Mouse (Mus musculus) limb, embryonic 14.5 days (tissue): Measurements from ENCODE around the gene Krt73. TPM values are rescaled to one million over a fixed set of nuclear protein-coding genes. Genes with fewer than 3 reads are reported as not detected.

Experiments
- ATAC-seq: fragments of 200-750 bp; cut with Nextera tagmentation; 2 replicates; pipeline ENCODE4 v1.8.0; 2017; ENCODE audit warnings: low read depth, moderate number of reproducible peaks, moderate TSS enrichment; ENCODE audit not compliant: low FRiP score
- DNase-seq: peaks from one replicate; pipeline ENCODE4 v3.0.0-alpha.2; 2015; ENCODE audit warnings: low spot score
- H3K27ac ChIP-seq: fragments of 300-500 bp; sonication (generic); replicated peaks from 2 replicates; pipeline ENCODE4 v1.5.1; 2014; ENCODE audit warnings: low read depth, mild to moderate bottlenecking, low read length, moderate library complexity, mixed read lengths
- H3K27me3 ChIP-seq: fragments of 300-500 bp; sonication (generic); 2 replicates; pipeline ENCODE4 v1.6.1; 2014; ENCODE audit warnings: low read length, mixed read lengths; ENCODE audit not compliant: control insufficient read depth, insufficient read depth
- H3K36me3 ChIP-seq: fragments of 300-500 bp; sonication (generic); 2 replicates; pipeline ENCODE4 v1.6.1; 2014; ENCODE audit warnings: mild to moderate bottlenecking, low read length, moderate library complexity, mixed read lengths; ENCODE audit not compliant: control insufficient read depth, insufficient read depth
- H3K4me1 ChIP-seq: fragments of 300-500 bp; sonication (generic); 2 replicates; pipeline ENCODE4 v1.6.1; 2014; ENCODE audit warnings: antibody characterized with exemption, low read length, mixed read lengths; ENCODE audit not compliant: control insufficient read depth, insufficient read depth
- H3K4me2 ChIP-seq: fragments of 300-500 bp; sonication (generic); replicated peaks from 2 replicates; pipeline ENCODE4 v1.6.1; 2014; ENCODE audit warnings: low read depth, mild to moderate bottlenecking, low read length, moderate library complexity; ENCODE audit not compliant: severe bottlenecking
- H3K4me3 ChIP-seq: fragments of 300-500 bp; sonication (generic); replicated peaks from 2 replicates; pipeline ENCODE4 v1.5.1; 2014; ENCODE audit warnings: low read length
- H3K9ac ChIP-seq: fragments of 300-500 bp; sonication (generic); 2 replicates; pipeline ENCODE4 v1.6.1; 2014; ENCODE audit warnings: mild to moderate bottlenecking, low read depth, low read length, moderate library complexity; ENCODE audit not compliant: severe bottlenecking
- H3K9me3 ChIP-seq: fragments of 300-500 bp; sonication (generic); 2 replicates; pipeline ENCODE4 v1.6.1; 2016; ENCODE audit warnings: low read length; ENCODE audit not compliant: control insufficient read depth
- POLR2A ChIP-seq: fragments of 200-500 bp; IDR thresholded peaks from 2 replicates; pipeline ENCODE4 v1.8.0; 2012; ENCODE audit warnings: inconsistent platforms, mild to moderate bottlenecking, moderate library complexity, borderline replicate concordance; ENCODE audit not compliant: insufficient read depth, insufficient read length; ENCODE audit errors: extremely low read depth
- WGBS: fragments of 180-500 bp; shearing (Covaris S2); extraction: QIAGEN DNeasy Blood & Tissue Kit; methylation state at CpG from one replicate; pipeline ENCODE4 v1.1.7; 2014; 5-methylcytosine and 5-hydroxymethylcytosine counted together
- polyA plus RNA-seq, 2 experiments: library from polyadenylated mRNA; depleted of rRNA in 1 of 2; stranded (reverse) in 1 of 2; unstranded in 1 of 2; fragments of >200 nt; fragmentation: Nextera tagmentation in 1 of 2; extraction: Ambion mirVana in 1 of 2; gene quantifications; 2 replicates each; pipeline versions ENCODE4 v1.2.1 to v1.2.3; 2012 to 2014

Krt73 gene
- polyA plus RNA-seq, 2 experiments, result 0.04 TPM; not detected in 1

GRCm38 (mm10) chr15:101770226-101770625, 31.9 kb downstream of the Krt73 start:
- WGBS, result 46% methylated on average over 8 of the region's 8 CpGs
- DNase-seq, result no peak
- TF ChIP-seq POLR2A, result no peak
- Histone ChIP-seq H3K4me1 (no peaks in the 10 kb centered on the region), H3K4me3 (no peak overlapping the region), H3K27me3 (no peaks in the 10 kb centered on the region), H3K36me3 (no peaks in the 10 kb centered on the region), H3K27ac (no peak overlapping the region), H3K9me3 (no peaks in the 10 kb centered on the region), H3K9ac (no peak overlapping the region), H3K4me2 (no peak overlapping the region)
- ATAC-seq, result no peak

Other genes starting within 250 kb of the Krt73 start
- gene Krt90, start 239.4 kb downstream of the Krt73 start, polyA plus RNA-seq (2012; rRNA removed), result 0.06 and 0.08 TPM in 2 replicates
- 0.07 and 0.10 TPM in 2 replicates for gene Krt90, start 239.4 kb downstream of the Krt73 start, polyA plus RNA-seq (2014; fragmentation: Nextera tagmentation; extraction: Ambion mirVana)
- gene Krt75, start 228.4 kb downstream of the Krt73 start, polyA plus RNA-seq (2012; rRNA removed), result 0.52 and 0.70 TPM in 2 replicates
- gene Krt75, start 228.4 kb downstream of the Krt73 start, polyA plus RNA-seq (2014; fragmentation: Nextera tagmentation; extraction: Ambion mirVana), result 0.93 and 0.96 TPM in 2 replicates
- gene Gm5414, start 174.2 kb downstream of the Krt73 start, polyA plus RNA-seq (2012; rRNA removed), result not detected in 2 replicates
- gene Gm5414, start 174.2 kb downstream of the Krt73 start, polyA plus RNA-seq (2014; fragmentation: Nextera tagmentation; extraction: Ambion mirVana), result not detected in 2 replicates
- gene Gm5478, start 155.0 kb downstream of the Krt73 start, polyA plus RNA-seq (2012; rRNA removed), result not detected in 2 replicates
- gene Gm5478, start 155.0 kb downstream of the Krt73 start, polyA plus RNA-seq (2014; fragmentation: Nextera tagmentation; extraction: Ambion mirVana), result not detected in 2 replicates
- gene Krt6b, start 122.1 kb downstream of the Krt73 start, polyA plus RNA-seq (2012; rRNA removed), result not detected in 2 replicates
- gene Krt6b, start 122.1 kb downstream of the Krt73 start, polyA plus RNA-seq (2014; fragmentation: Nextera tagmentation; extraction: Ambion mirVana), result not detected in 2 replicates
- 5.0 and 8.0 TPM in 2 replicates for gene Krt6a, start 108.0 kb downstream of the Krt73 start, polyA plus RNA-seq (2012; rRNA removed)
- gene Krt6a, start 108.0 kb downstream of the Krt73 start, polyA plus RNA-seq (2014; fragmentation: Nextera tagmentation; extraction: Ambion mirVana), result 14.0 and 26.5 TPM in 2 replicates
- 322 and 422 TPM in 2 replicates for gene Krt5, start 89.4 kb downstream of the Krt73 start, polyA plus RNA-seq (2012; rRNA removed)
- 204 and 215 TPM in 2 replicates for gene Krt5, start 89.4 kb downstream of the Krt73 start, polyA plus RNA-seq (2014; fragmentation: Nextera tagmentation; extraction: Ambion mirVana)
- gene Krt71, start 59.2 kb downstream of the Krt73 start, polyA plus RNA-seq (2012; rRNA removed), result 0.03 and 0.04 TPM in 2 replicates
- not detected in 2 replicates for gene Krt71, start 59.2 kb downstream of the Krt73 start, polyA plus RNA-seq (2014; fragmentation: Nextera tagmentation; extraction: Ambion mirVana)
- 0.15 and 0.36 TPM in 2 replicates for gene Krt72, start 15.9 kb downstream of the Krt73 start, polyA plus RNA-seq (2012; rRNA removed)
- 0.40 and 1.0 TPM in 2 replicates for gene Krt72, start 15.9 kb downstream of the Krt73 start, polyA plus RNA-seq (2014; fragmentation: Nextera tagmentation; extraction: Ambion mirVana)
- gene Krt2, start 15.8 kb upstream of the Krt73 start, polyA plus RNA-seq (2012; rRNA removed), result 0.37 and 0.45 TPM in 2 replicates
- 0.34 and 0.46 TPM in 2 replicates for gene Krt2, start 15.8 kb upstream of the Krt73 start, polyA plus RNA-seq (2014; fragmentation: Nextera tagmentation; extraction: Ambion mirVana)
- 149 and 235 TPM in 2 replicates for gene Krt1, start 48.4 kb upstream of the Krt73 start, polyA plus RNA-seq (2012; rRNA removed)
- 167 and 206 TPM in 2 replicates for gene Krt1, start 48.4 kb upstream of the Krt73 start, polyA plus RNA-seq (2014; fragmentation: Nextera tagmentation; extraction: Ambion mirVana)
- gene Krt77, start 67.4 kb upstream of the Krt73 start, polyA plus RNA-seq (2012; rRNA removed), result 10.0 and 19.9 TPM in 2 replicates
- 16.4 and 32.8 TPM in 2 replicates for gene Krt77, start 67.4 kb upstream of the Krt73 start, polyA plus RNA-seq (2014; fragmentation: Nextera tagmentation; extraction: Ambion mirVana)
- gene Krt76, start 90.6 kb upstream of the Krt73 start, polyA plus RNA-seq (2012; rRNA removed), result not detected in 2 replicates
- 0.08 TPM in 1 of 2 replicates, not detected in the other for gene Krt76, start 90.6 kb upstream of the Krt73 start, polyA plus RNA-seq (2014; fragmentation: Nextera tagmentation; extraction: Ambion mirVana)
- 27.0 and 51.0 TPM in 2 replicates for gene Krt4, start 122.4 kb upstream of the Krt73 start, polyA plus RNA-seq (2012; rRNA removed)
- gene Krt4, start 122.4 kb upstream of the Krt73 start, polyA plus RNA-seq (2014; fragmentation: Nextera tagmentation; extraction: Ambion mirVana), result 180 and 268 TPM in 2 replicates
- 0.18 and 0.23 TPM in 2 replicates for gene Krt79, start 138.0 kb upstream of the Krt73 start, polyA plus RNA-seq (2012; rRNA removed)
- 0.29 and 0.51 TPM in 2 replicates for gene Krt79, start 138.0 kb upstream of the Krt73 start, polyA plus RNA-seq (2014; fragmentation: Nextera tagmentation; extraction: Ambion mirVana)
- gene Krt78, start 151.9 kb upstream of the Krt73 start, polyA plus RNA-seq (2012; rRNA removed), result 0.04 and 0.09 TPM in 2 replicates
- 0.08 and 0.22 TPM in 2 replicates for gene Krt78, start 151.9 kb upstream of the Krt73 start, polyA plus RNA-seq (2014; fragmentation: Nextera tagmentation; extraction: Ambion mirVana)
- gene Krt8, start 202.1 kb upstream of the Krt73 start, polyA plus RNA-seq (2012; rRNA removed), result 3.7 and 7.9 TPM in 2 replicates
- gene Krt8, start 202.1 kb upstream of the Krt73 start, polyA plus RNA-seq (2014; fragmentation: Nextera tagmentation; extraction: Ambion mirVana), result 13.2 and 19.8 TPM in 2 replicates
- gene Krt18, start 225.8 kb upstream of the Krt73 start, polyA plus RNA-seq (2012; rRNA removed), result 5.9 and 7.6 TPM in 2 replicates
- 16.4 and 22.3 TPM in 2 replicates for gene Krt18, start 225.8 kb upstream of the Krt73 start, polyA plus RNA-seq (2014; fragmentation: Nextera tagmentation; extraction: Ambion mirVana)